Mouse (Mus musculus): ENCODE results near the gene Tmcc3. TPM values are rescaled to one million over a fixed set of nuclear protein-coding genes. Genes with fewer than 3 reads are reported as not detected.

Gene Tmcc3
- polyA plus RNA-seq, 1 experiment = 20.7 TPM

- H3K4me3 ChIP-seq (ENCODE audit: control insufficient read depth, insufficient read depth, low read length) = peak overlapping the region; percentile 63
- peaks cover 26% of the 10 kb centered on the region for H3K4me1 ChIP-seq (replicated peaks; ENCODE audit: control insufficient read depth, insufficient read depth, low read length)
- no peaks in the 10 kb centered on the region for H3K27me3 ChIP-seq (ENCODE audit: control insufficient read depth, insufficient read depth, low read length)
- TF ChIP-seq POLR2A (IDR thresholded peaks at IDR 0.05; ENCODE audit: control insufficient read depth, extremely low read depth, insufficient read depth, low read length, poor library complexity) (no peak), CTCF (IDR thresholded peaks at IDR 0.05; ENCODE audit: borderline replicate concordance, control insufficient read depth, extremely low read depth, insufficient read depth, low read length, poor library complexity) (no peak)
- peak; percentile 80 for DNase-seq
- 2% methylated on average over 34 of the region's 34 CpGs for WGBS
- H3K27ac ChIP-seq (ENCODE audit: control insufficient read depth, insufficient read depth, low read length) = no peak overlapping the region
- no peaks in the 10 kb centered on the region for H3K36me3 ChIP-seq (ENCODE audit: control insufficient read depth, insufficient read depth, low read length)
These were observed 203.4 kb downstream of the Tmcc3 start for GRCm38 (mm10) chr10:94515179-94515545.

- H3K4me3 ChIP-seq (ENCODE audit: control insufficient read depth, insufficient read depth, low read length) = peak overlapping the region; percentile 63
- peaks cover 31% of the 10 kb centered on the region for H3K4me1 ChIP-seq (replicated peaks; ENCODE audit: control insufficient read depth, insufficient read depth, low read length)
- TF ChIP-seq CTCF (IDR thresholded peaks at IDR 0.05; ENCODE audit: borderline replicate concordance, control insufficient read depth, extremely low read depth, insufficient read depth, low read length, poor library complexity) (no peak), POLR2A (IDR thresholded peaks at IDR 0.05; ENCODE audit: control insufficient read depth, extremely low read depth, insufficient read depth, low read length, poor library complexity) (no peak)
- no peaks in the 10 kb centered on the region for H3K36me3 ChIP-seq (ENCODE audit: control insufficient read depth, insufficient read depth, low read length)
- H3K27ac ChIP-seq (ENCODE audit: control insufficient read depth, insufficient read depth, low read length) = no peak overlapping the region
- WGBS = 8% methylated on average over 10 of the region's 10 CpGs
- no peak for DNase-seq
- H3K27me3 ChIP-seq (ENCODE audit: control insufficient read depth, insufficient read depth, low read length) = no peaks in the 10 kb centered on the region
These were observed 203.8 kb downstream of the Tmcc3 start for GRCm38 (mm10) chr10:94515583-94515982.

DNA sequence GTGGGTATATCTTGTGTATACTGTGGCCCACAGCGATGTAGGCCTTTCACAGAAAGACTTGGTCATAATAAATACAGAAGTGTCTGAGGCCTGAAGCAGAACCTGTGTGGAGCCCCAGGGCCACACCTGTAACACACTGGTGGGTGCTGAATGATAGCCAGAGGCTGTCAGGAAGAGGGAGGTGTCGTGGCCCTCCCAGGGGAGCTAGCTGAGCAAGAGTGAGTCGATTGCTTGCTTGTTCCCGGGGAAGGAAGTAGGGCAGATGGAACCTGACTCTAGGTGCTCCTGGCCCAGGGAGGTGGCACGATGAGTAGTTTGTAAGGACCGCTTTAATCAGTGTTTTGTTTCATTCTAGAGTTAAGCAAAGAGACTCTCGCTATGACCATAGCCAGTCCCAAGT, 208.1 kb downstream of the Tmcc3 start:
- no peak overlapping the region for H3K27ac ChIP-seq (ENCODE audit: control insufficient read depth, insufficient read depth, low read length)
- no peak for DNase-seq

GRCm38 (mm10) chr10:94520306-94521106, 208.8 kb downstream of the Tmcc3 start:
- Histone ChIP-seq H3K36me3 (ENCODE audit: control insufficient read depth, insufficient read depth, low read length) (no peaks in the 10 kb centered on the region), H3K27ac (ENCODE audit: control insufficient read depth, insufficient read depth, low read length) (no peak overlapping the region), H3K27me3 (ENCODE audit: control insufficient read depth, insufficient read depth, low read length) (no peaks in the 10 kb centered on the region), H3K4me1 (replicated peaks; ENCODE audit: control insufficient read depth, insufficient read depth, low read length) (peaks cover 51% of the 10 kb centered on the region), H3K4me3 (ENCODE audit: control insufficient read depth, insufficient read depth, low read length) (no peak overlapping the region)
- DNase-seq = no peak
- TF ChIP-seq POLR2A (IDR thresholded peaks at IDR 0.05; ENCODE audit: control insufficient read depth, extremely low read depth, insufficient read depth, low read length, poor library complexity) (no peak), CTCF (IDR thresholded peaks at IDR 0.05; ENCODE audit: borderline replicate concordance, control insufficient read depth, extremely low read depth, insufficient read depth, low read length, poor library complexity) (no peak)
- WGBS = 83% methylated on average over 17 of the region's 17 CpGs

More for the DNA sequence above, 208.1 kb downstream of the Tmcc3 start:
- H3K4me1 ChIP-seq (replicated peaks; ENCODE audit: control insufficient read depth, insufficient read depth, low read length) = peaks cover 50% of the 10 kb centered on the region
- H3K36me3 ChIP-seq (ENCODE audit: control insufficient read depth, insufficient read depth, low read length) = no peaks in the 10 kb centered on the region
- H3K4me3 ChIP-seq (ENCODE audit: control insufficient read depth, insufficient read depth, low read length) = no peak overlapping the region
- 69% methylated on average over 7 of the region's 7 CpGs for WGBS
- no peaks in the 10 kb centered on the region for H3K27me3 ChIP-seq (ENCODE audit: control insufficient read depth, insufficient read depth, low read length)
- TF ChIP-seq CTCF (IDR thresholded peaks at IDR 0.05; ENCODE audit: borderline replicate concordance, control insufficient read depth, extremely low read depth, insufficient read depth, low read length, poor library complexity) = no peak
- no peak for TF ChIP-seq POLR2A (IDR thresholded peaks at IDR 0.05; ENCODE audit: control insufficient read depth, extremely low read depth, insufficient read depth, low read length, poor library complexity)

- H3K36me3 ChIP-seq (ENCODE audit: control insufficient read depth, insufficient read depth, low read length) = no peaks in the 10 kb centered on the region
- no peaks in the 10 kb centered on the region for H3K27me3 ChIP-seq (ENCODE audit: control insufficient read depth, insufficient read depth, low read length)
- peaks cover 48% of the 10 kb centered on the region for H3K4me1 ChIP-seq (replicated peaks; ENCODE audit: control insufficient read depth, insufficient read depth, low read length)
- no peak overlapping the region for H3K4me3 ChIP-seq (ENCODE audit: control insufficient read depth, insufficient read depth, low read length)
- no peak overlapping the region for H3K27ac ChIP-seq (ENCODE audit: control insufficient read depth, insufficient read depth, low read length)
- DNase-seq = no peak
- TF ChIP-seq POLR2A (IDR thresholded peaks at IDR 0.05; ENCODE audit: control insufficient read depth, extremely low read depth, insufficient read depth, low read length, poor library complexity) (no peak), CTCF (IDR thresholded peaks at IDR 0.05; ENCODE audit: borderline replicate concordance, control insufficient read depth, extremely low read depth, insufficient read depth, low read length, poor library complexity) (no peak)
- WGBS = 70% methylated on average over 3 of the region's 3 CpGs
These were observed 209.3 kb downstream of the Tmcc3 start for GRCm38 (mm10) chr10:94521107-94521401.

DNA sequence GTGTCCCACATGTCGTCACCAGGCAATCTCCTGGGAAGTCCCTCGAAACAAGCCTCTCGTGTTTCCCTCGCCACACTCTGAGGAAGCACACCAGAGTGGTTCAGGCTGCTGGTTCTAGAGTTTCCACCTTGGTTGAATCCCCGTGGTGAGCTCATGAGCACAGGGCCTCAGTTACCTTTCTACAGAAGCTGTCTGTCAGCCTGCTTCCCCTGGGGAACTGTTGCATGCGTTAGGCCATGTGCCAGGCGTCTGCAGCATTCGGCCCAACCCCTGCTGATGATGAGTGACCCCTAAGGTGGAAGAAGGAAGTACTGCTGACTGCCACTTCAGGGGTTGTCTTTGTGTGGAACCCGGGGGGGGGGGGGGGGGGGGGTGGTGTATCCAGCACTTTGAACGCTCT, 210.0 kb downstream of the Tmcc3 start:
- 60% methylated on average over 10 of the region's 10 CpGs for WGBS
- Histone ChIP-seq H3K36me3 (ENCODE audit: control insufficient read depth, insufficient read depth, low read length) (no peaks in the 10 kb centered on the region), H3K27me3 (ENCODE audit: control insufficient read depth, insufficient read depth, low read length) (no peaks in the 10 kb centered on the region), H3K4me3 (ENCODE audit: control insufficient read depth, insufficient read depth, low read length) (no peak overlapping the region), H3K4me1 (replicated peaks; ENCODE audit: control insufficient read depth, insufficient read depth, low read length) (peaks cover 45% of the 10 kb centered on the region), H3K27ac (ENCODE audit: control insufficient read depth, insufficient read depth, low read length) (no peak overlapping the region)
- TF ChIP-seq CTCF (IDR thresholded peaks at IDR 0.05; ENCODE audit: borderline replicate concordance, control insufficient read depth, extremely low read depth, insufficient read depth, low read length, poor library complexity) = no peak
- TF ChIP-seq POLR2A (IDR thresholded peaks at IDR 0.05; ENCODE audit: control insufficient read depth, extremely low read depth, insufficient read depth, low read length, poor library complexity) = no peak
- DNase-seq = no peak

Data from thymus, adult 2 months (tissue).